Mouse (Mus musculus) forebrain, embryonic 14.5 days (tissue): Measurements from ENCODE around the gene Adsl. TPM values are rescaled to one million over a fixed set of nuclear protein-coding genes. Genes with fewer than 3 reads are reported as not detected.

ENCODE experiments used
- microRNA-seq: library from miRNA; unstranded; fragments of <30 nt; microRNA quantifications from one replicate; pipeline ENCODE4, GENCODE M21; 2016
- polyA plus RNA-seq: library from polyadenylated mRNA; unstranded; fragments of >200 nt; fragmentation: Nextera tagmentation; extraction: Ambion mirVana; gene quantifications from 2 replicates; pipeline ENCODE4 v1.2.1, GENCODE M21; 2014

Gene Adsl
- polyA plus RNA-seq, 1 experiment from 2014 or later = 81.0 TPM

Small RNA genes within 50 kb of the gene (microRNA-seq; reads per million reads assigned to microRNA genes)
- 9.0 reads per million, percentile 32 among the genes with 10 or more reads in this experiment for gene Mir5113

Other genes with a start within 250 kb of the Adsl start
- gene Tnrc6b, start 237.2 kb upstream of the Adsl start, polyA plus RNA-seq = 10.0 and 15.0 TPM in 2 replicates
- 43.1 and 46.3 TPM in 2 replicates for gene Sgsm3, start 29.3 kb downstream of the Adsl start, polyA plus RNA-seq
- 13.6 and 21.8 TPM in 2 replicates for gene Mrtfa, start 242.3 kb downstream of the Adsl start, polyA plus RNA-seq